Mouse (Mus musculus) lung, embryonic 14.5 days (tissue): ENCODE results near the gene Nbea. TPM values are rescaled to one million over a fixed set of nuclear protein-coding genes. Genes with fewer than 3 reads are reported as not detected.

Source experiments
- ATAC-seq: fragments of 200-750 bp; cut with Nextera tagmentation; 2 replicates; pipeline ENCODE4 v1.8.0; 2017; ENCODE audit warnings: mild to moderate bottlenecking, moderate TSS enrichment, moderate library complexity; ENCODE audit not compliant: insufficient read depth
- DNase-seq: peaks from one replicate; pipeline ENCODE4 v3.0.0-alpha.2; 2015
- H3K27ac ChIP-seq: fragments of 300-500 bp; sonication (generic); 2 replicates; pipeline ENCODE4 v1.5.1; 2014; ENCODE audit warnings: low read depth, mild to moderate bottlenecking, moderate library complexity
- H3K27me3 ChIP-seq: fragments of 300-500 bp; sonication (generic); 2 replicates; pipeline ENCODE4 v1.6.1; 2014; ENCODE audit warnings: low read length, control low read depth; ENCODE audit not compliant: insufficient read depth
- H3K36me3 ChIP-seq: fragments of 300-500 bp; sonication (generic); 2 replicates; pipeline ENCODE4 v1.6.1; 2014; ENCODE audit warnings: control low read depth; ENCODE audit not compliant: insufficient read depth
- H3K4me1 ChIP-seq: fragments of 300-500 bp; sonication (generic); 2 replicates; pipeline ENCODE4 v1.6.1; 2014; ENCODE audit warnings: antibody characterized with exemption, control low read depth; ENCODE audit not compliant: insufficient read depth
- H3K4me2 ChIP-seq: fragments of 300-500 bp; sonication (generic); 2 replicates; pipeline ENCODE4 v1.6.1; 2014; ENCODE audit warnings: mild to moderate bottlenecking
- H3K4me3 ChIP-seq: fragments of 300-500 bp; sonication (generic); 2 replicates; pipeline ENCODE4 v1.5.1; 2014; ENCODE audit warnings: low read depth, low read length
- H3K9ac ChIP-seq: fragments of 300-500 bp; sonication (generic); 2 replicates; pipeline ENCODE4 v1.6.1; 2014
- H3K9me3 ChIP-seq: fragments of 300-500 bp; sonication (generic); 2 replicates; pipeline ENCODE4 v1.6.1; 2016; ENCODE audit warnings: low read depth, low read length, control low read depth
- CTCF ChIP-seq: IDR thresholded peaks from 2 replicates; pipeline ENCODE4 v1.5.1; 2016; ENCODE audit warnings: antibody characterized with exemption, low read depth
- WGBS: fragments of 180-500 bp; shearing (Covaris S2); extraction: QIAGEN DNeasy Blood & Tissue Kit; methylation state at CpG from one replicate; pipeline ENCODE4 v1.1.7; 2014; 5-methylcytosine and 5-hydroxymethylcytosine counted together
- polyA plus RNA-seq: library from polyadenylated mRNA; unstranded; fragments of >200 nt; fragmentation: Nextera tagmentation; extraction: Ambion mirVana; gene quantifications from 2 replicates; pipeline ENCODE4 v1.2.1, GENCODE M21; 2014

The Nbea gene
- polyA plus RNA-seq, 1 experiment from 2014 or later, result 10.7 TPM

GRCm38 (mm10) chr3:56097105-56097504, 86.4 kb downstream of the Nbea start:
- Histone ChIP-seq H3K4me3 (no peak overlapping the region), H3K27ac (no peak overlapping the region), H3K36me3 (no peaks in the 10 kb centered on the region), H3K4me1 (no peaks in the 10 kb centered on the region), H3K4me2 (no peak overlapping the region), H3K9ac (no peak overlapping the region), H3K27me3 (no peaks in the 10 kb centered on the region), H3K9me3 (no peaks in the 10 kb centered on the region)
- TF ChIP-seq CTCF, result no peak
- ATAC-seq (no peak), DNase-seq (peak; percentile 20)
- WGBS, result 34% methylated on average over 5 of the region's 5 CpGs

GRCm38 (mm10) chr3:56079015-56079612, 104.4 kb downstream of the Nbea start:
- TF ChIP-seq CTCF, result peak; percentile 39; the same call in 1 of the 2 replicates
- Histone ChIP-seq H3K27ac (no peak overlapping the region), H3K4me3 (no peak overlapping the region), H3K4me1 (no peaks in the 10 kb centered on the region), H3K27me3 (no peaks in the 10 kb centered on the region), H3K4me2 (no peak overlapping the region), H3K9me3 (no peaks in the 10 kb centered on the region), H3K9ac (no peak overlapping the region), H3K36me3 (no peaks in the 10 kb centered on the region)
- no peak for ATAC-seq
- 83% methylated on average over 1 of the region's 1 CpGs for WGBS
- peak; percentile 26 for DNase-seq

GRCm38 (mm10) chr3:56067849-56068248, 115.7 kb downstream of the Nbea start:
- H3K27ac ChIP-seq, result no peak overlapping the region
- no peak for TF ChIP-seq CTCF
- H3K36me3 ChIP-seq, result no peaks in the 10 kb centered on the region
- ATAC-seq (peak; percentile 44; the same call in 1 of the 2 replicates), DNase-seq (peak; percentile 79)
- H3K4me1 ChIP-seq, result no peaks in the 10 kb centered on the region
- no peaks in the 10 kb centered on the region for H3K9me3 ChIP-seq
- no peak overlapping the region for H3K4me3 ChIP-seq
- no peak overlapping the region for H3K4me2 ChIP-seq
- 60% methylated on average over 6 of the region's 6 CpGs for WGBS
- no peak overlapping the region for H3K9ac ChIP-seq
- no peaks in the 10 kb centered on the region for H3K27me3 ChIP-seq

GRCm38 (mm10) chr3:56066360-56067040, 117.0 kb downstream of the Nbea start:
- WGBS, result 68% methylated on average over 1 of the region's 1 CpGs
- H3K9ac ChIP-seq, result no peak overlapping the region
- H3K27ac ChIP-seq, result no peak overlapping the region
- no peaks in the 10 kb centered on the region for H3K9me3 ChIP-seq
- H3K4me1 ChIP-seq, result no peaks in the 10 kb centered on the region
- DNase-seq (no peak), ATAC-seq (no peak)
- no peak for TF ChIP-seq CTCF
- no peak overlapping the region for H3K4me3 ChIP-seq
- H3K4me2 ChIP-seq, result no peak overlapping the region
- no peaks in the 10 kb centered on the region for H3K36me3 ChIP-seq
- H3K27me3 ChIP-seq, result no peaks in the 10 kb centered on the region

- Histone ChIP-seq H3K27me3 (no peaks in the 10 kb centered on the region), H3K4me2 (no peak overlapping the region), H3K4me1 (no peaks in the 10 kb centered on the region), H3K27ac (no peak overlapping the region), H3K9me3 (no peaks in the 10 kb centered on the region), H3K4me3 (no peak overlapping the region), H3K9ac (no peak overlapping the region), H3K36me3 (no peaks in the 10 kb centered on the region)
- DNase-seq (no peak), ATAC-seq (no peak)
- WGBS, result 66% methylated on average over 4 of the region's 4 CpGs
- no peak for TF ChIP-seq CTCF
Observed at GRCm38 (mm10) chr3:56065234-56065633, 118.3 kb downstream of the Nbea start.

GRCm38 (mm10) chr3:56045659-56046336, 137.7 kb downstream of the Nbea start:
- 61% methylated on average over 5 of the region's 5 CpGs for WGBS
- Histone ChIP-seq H3K9ac (no peak overlapping the region), H3K4me1 (no peaks in the 10 kb centered on the region), H3K9me3 (no peaks in the 10 kb centered on the region), H3K27ac (no peak overlapping the region), H3K27me3 (no peaks in the 10 kb centered on the region), H3K36me3 (no peaks in the 10 kb centered on the region), H3K4me3 (no peak overlapping the region), H3K4me2 (no peak overlapping the region)
- ATAC-seq, result peak; percentile 52; the same call in 1 of the 2 replicates
- no peak for TF ChIP-seq CTCF
- DNase-seq, result peak; percentile 42

GRCm38 (mm10) chr3:56043091-56043490, 140.4 kb downstream of the Nbea start:
- TF ChIP-seq CTCF, result no peak
- Histone ChIP-seq H3K4me1 (no peaks in the 10 kb centered on the region), H3K4me2 (no peak overlapping the region), H3K9me3 (no peaks in the 10 kb centered on the region), H3K27ac (no peak overlapping the region), H3K27me3 (no peaks in the 10 kb centered on the region), H3K4me3 (no peak overlapping the region), H3K36me3 (no peaks in the 10 kb centered on the region), H3K9ac (no peak overlapping the region)
- no peak for ATAC-seq
- WGBS, result 73% methylated on average over 1 of the region's 1 CpGs
- DNase-seq, result no peak
